Mouse (Mus musculus) heart, adult 2 months (tissue): ENCODE measurements at regions not wholly inside any gene's neighbourhood (a gene's known extent, or its start where the extent isn't known, plus 50 kb on each side); places are given as distances from the start of the nearest gene placed in this dataset.
"Not testable (repeated sequence)": the region's sequence is repeated elsewhere in the genome, so short reads cannot be mapped to it uniquely, and the experiment has no call there.

Experiments used
- DNase-seq, 2 experiments: peaks; one replicate each; pipeline ENCODE4 v3.0.0; 2021
- H3K27ac ChIP-seq: fragments of 200-600 bp; 2 replicates; pipeline ENCODE4 v1.8.1; 2022
- H3K27me3 ChIP-seq: fragments of 200-500 bp; 2 replicates; pipeline ENCODE4 v1.6.1; 2012; ENCODE audit warnings: mild to moderate bottlenecking, low read length, inconsistent platforms, mixed read lengths; ENCODE audit not compliant: control insufficient read depth, insufficient read depth
- H3K36me3 ChIP-seq: fragments of 200-500 bp; 2 replicates; pipeline ENCODE4 v1.6.1; 2012; ENCODE audit warnings: low read length, inconsistent platforms; ENCODE audit not compliant: control insufficient read depth, insufficient read depth
- H3K4me1 ChIP-seq: fragments of 200-500 bp; 2 replicates; pipeline ENCODE4 v1.6.1; 2011; ENCODE audit warnings: low read length; ENCODE audit not compliant: control insufficient read depth, insufficient read depth
- H3K4me3 ChIP-seq: fragments of 200-600 bp; 2 replicates; pipeline ENCODE4 v1.8.1; 2022
- H3K79me2 ChIP-seq: fragments of 200-500 bp; replicated peaks from 2 replicates; pipeline ENCODE4 v1.6.1; 2012; ENCODE audit warnings: mild to moderate bottlenecking, inconsistent platforms, low read length, moderate library complexity, mixed read lengths; ENCODE audit not compliant: control insufficient read depth, insufficient read depth
- H3K9ac ChIP-seq: fragments of 200-500 bp; 2 replicates; pipeline ENCODE4 v1.6.1; 2012; ENCODE audit warnings: low read depth, mild to moderate bottlenecking, control low read depth, inconsistent platforms, low read length, mixed read lengths
- CTCF ChIP-seq: fragments of 200-600 bp; IDR thresholded peaks from 2 replicates; pipeline ENCODE4 v1.8.1; 2022; ENCODE audit warnings: antibody characterized with exemption, mild to moderate bottlenecking, moderate library complexity
- EP300 ChIP-seq: fragments of 200-500 bp; IDR thresholded peaks from 2 replicates; pipeline ENCODE4 v1.6.1; 2011; ENCODE audit warnings: low read depth, low read length, control low read depth; ENCODE audit not compliant: insufficient read depth
- POLR2A ChIP-seq: fragments of 200-500 bp; IDR thresholded peaks from 2 replicates; pipeline ENCODE4 v1.6.1; 2011; ENCODE audit warnings: mild to moderate bottlenecking, low read depth, low read length, control low read depth; ENCODE audit not compliant: insufficient read depth
- WGBS: fragments of 180-500 bp; shearing (Covaris S2); methylation state at CpG from one replicate; pipeline ENCODE4 v1.1.7; 2018; 5-methylcytosine and 5-hydroxymethylcytosine counted together
- intact Hi-C: fragments of 180-260 bp; cut with DNase I; formaldehyde crosslinking; loops from one replicate; pipeline ENCODE4 v1.15.1; 2025

DNA sequence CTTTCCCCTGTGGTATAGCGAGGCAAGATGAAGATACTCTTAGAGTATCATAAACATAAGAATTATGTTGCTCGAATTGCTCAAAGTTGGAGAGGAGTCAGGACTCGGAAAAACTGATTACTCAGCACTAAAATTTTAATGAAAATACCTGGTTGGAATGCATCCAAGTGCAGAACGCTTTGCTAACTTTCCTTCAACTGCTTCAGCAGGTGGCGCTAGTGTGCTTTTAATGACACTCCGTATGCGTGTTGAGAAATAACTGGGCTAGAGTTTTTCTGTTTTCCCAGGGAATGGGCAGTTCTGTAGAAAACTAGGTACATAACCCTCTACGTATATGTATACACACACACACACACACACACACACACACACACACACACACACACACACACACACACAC is 221.0 kb downstream of the Grxcr1 start:
- Histone ChIP-seq H3K9ac (no peak overlapping the region), H3K27ac (no peak overlapping the region), H3K4me3 (no peak overlapping the region), H3K4me1 (no peaks in the 10 kb centered on the region), H3K36me3 (no peaks in the 10 kb centered on the region), H3K27me3 (no peaks in the 10 kb centered on the region), H3K79me2 (no peaks in the 10 kb centered on the region)
- intact Hi-C loops = loop anchor here (10.0 kb wide), 1 partner anchor 1272 kb away; no protein-coding TSS in a partner anchor
- TF ChIP-seq CTCF (peak; percentile 71), POLR2A (no peak), EP300 (no peak)
- peak; percentile 3 to 25 for DNase-seq
- WGBS = 17% methylated on average over 8 of the region's 8 CpGs

DNA sequence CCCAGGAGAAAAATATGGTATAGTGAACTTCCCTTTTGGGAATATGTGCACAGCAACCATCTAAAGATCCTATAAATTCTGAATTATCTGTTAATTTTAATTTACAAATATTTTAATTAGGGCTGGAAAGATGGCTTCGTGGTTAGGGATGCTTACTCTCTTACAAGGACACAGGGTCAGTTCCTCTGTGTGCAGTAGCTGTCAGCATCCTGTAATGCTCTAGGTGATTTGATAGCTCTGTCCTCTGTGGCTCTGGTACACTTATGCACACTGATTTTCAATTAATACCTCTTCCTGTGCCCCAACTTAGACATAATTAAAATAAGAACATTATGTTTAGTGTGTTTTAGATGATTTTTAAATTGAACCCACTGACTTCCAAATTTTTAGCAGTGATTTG is 221.8 kb downstream of the Grxcr1 start:
- no peak overlapping the region for H3K27ac ChIP-seq
- H3K4me1 ChIP-seq = no peaks in the 10 kb centered on the region
- no peaks in the 10 kb centered on the region for H3K79me2 ChIP-seq
- no peaks in the 10 kb centered on the region for H3K27me3 ChIP-seq
- intact Hi-C loops = loop anchor here (10.0 kb wide), 1 partner anchor 1271 kb away; no protein-coding TSS in a partner anchor
- H3K36me3 ChIP-seq = no peaks in the 10 kb centered on the region
- 50% methylated on average over 1 of the region's 1 CpGs for WGBS
- H3K4me3 ChIP-seq = no peak overlapping the region
- no peak overlapping the region for H3K9ac ChIP-seq
- no peak for DNase-seq
- TF ChIP-seq CTCF (no peak), POLR2A (no peak), EP300 (no peak)

GRCm38 (mm10) chr5:68254111-68254510 is 222.5 kb downstream of the Grxcr1 start:
- H3K27ac ChIP-seq = no peak overlapping the region
- no peaks in the 10 kb centered on the region for H3K27me3 ChIP-seq
- H3K4me1 ChIP-seq = no peaks in the 10 kb centered on the region
- H3K36me3 ChIP-seq = no peaks in the 10 kb centered on the region
- no peak overlapping the region for H3K9ac ChIP-seq
- no peaks in the 10 kb centered on the region for H3K79me2 ChIP-seq
- no peak for TF ChIP-seq POLR2A
- no peak for TF ChIP-seq EP300
- TF ChIP-seq CTCF = no peak
- no peak for DNase-seq
- 79% methylated on average over 2 of the region's 2 CpGs for WGBS
- no peak overlapping the region for H3K4me3 ChIP-seq
- intact Hi-C loops = loop anchor here (10.0 kb wide), 1 partner anchor 1271 kb away; no protein-coding TSS in a partner anchor

DNA sequence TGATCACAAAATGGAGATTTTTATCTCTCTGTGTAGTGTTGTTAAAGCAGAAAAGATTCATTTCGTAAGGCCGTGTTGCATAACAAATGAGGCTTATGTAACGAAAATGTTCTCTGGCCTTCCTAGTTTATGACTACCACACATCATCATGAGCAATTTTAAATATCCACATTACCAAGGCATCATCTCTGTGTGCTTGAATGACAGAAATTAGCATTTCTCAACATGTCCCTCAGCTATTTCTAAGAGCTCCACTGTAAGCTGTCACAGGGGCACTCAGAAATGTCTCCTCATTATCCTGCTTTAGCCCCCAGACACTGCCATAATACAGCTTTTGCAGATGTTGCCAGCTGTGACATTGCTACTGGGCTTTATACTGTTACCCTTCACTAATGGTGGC is 232.6 kb downstream of the Grxcr1 start:
- no peak overlapping the region for H3K9ac ChIP-seq
- H3K27ac ChIP-seq = no peak overlapping the region
- no peaks in the 10 kb centered on the region for H3K27me3 ChIP-seq
- TF ChIP-seq CTCF = no peak
- no peak for TF ChIP-seq POLR2A
- no peak for TF ChIP-seq EP300
- H3K79me2 ChIP-seq = no peaks in the 10 kb centered on the region
- no peaks in the 10 kb centered on the region for H3K36me3 ChIP-seq
- WGBS = 91% methylated on average over 3 of the region's 3 CpGs
- no peak overlapping the region for H3K4me3 ChIP-seq
- intact Hi-C loops = no loop called here
- no peaks in the 10 kb centered on the region for H3K4me1 ChIP-seq
- DNase-seq = no peak

GRCm38 (mm10) chr5:68274271-68274670 is 242.6 kb downstream of the Grxcr1 start:
- no peak for DNase-seq
- no peak overlapping the region for H3K27ac ChIP-seq
- H3K9ac ChIP-seq = no peak overlapping the region
- intact Hi-C loops = no loop called here
- H3K36me3 ChIP-seq = no peaks in the 10 kb centered on the region
- no peaks in the 10 kb centered on the region for H3K27me3 ChIP-seq
- H3K4me1 ChIP-seq = no peaks in the 10 kb centered on the region
- no peak overlapping the region for H3K4me3 ChIP-seq
- no peaks in the 10 kb centered on the region for H3K79me2 ChIP-seq
- 63% methylated on average over 3 of the region's 3 CpGs for WGBS
- TF ChIP-seq EP300 (no peak), POLR2A (no peak), CTCF (no peak)

DNA sequence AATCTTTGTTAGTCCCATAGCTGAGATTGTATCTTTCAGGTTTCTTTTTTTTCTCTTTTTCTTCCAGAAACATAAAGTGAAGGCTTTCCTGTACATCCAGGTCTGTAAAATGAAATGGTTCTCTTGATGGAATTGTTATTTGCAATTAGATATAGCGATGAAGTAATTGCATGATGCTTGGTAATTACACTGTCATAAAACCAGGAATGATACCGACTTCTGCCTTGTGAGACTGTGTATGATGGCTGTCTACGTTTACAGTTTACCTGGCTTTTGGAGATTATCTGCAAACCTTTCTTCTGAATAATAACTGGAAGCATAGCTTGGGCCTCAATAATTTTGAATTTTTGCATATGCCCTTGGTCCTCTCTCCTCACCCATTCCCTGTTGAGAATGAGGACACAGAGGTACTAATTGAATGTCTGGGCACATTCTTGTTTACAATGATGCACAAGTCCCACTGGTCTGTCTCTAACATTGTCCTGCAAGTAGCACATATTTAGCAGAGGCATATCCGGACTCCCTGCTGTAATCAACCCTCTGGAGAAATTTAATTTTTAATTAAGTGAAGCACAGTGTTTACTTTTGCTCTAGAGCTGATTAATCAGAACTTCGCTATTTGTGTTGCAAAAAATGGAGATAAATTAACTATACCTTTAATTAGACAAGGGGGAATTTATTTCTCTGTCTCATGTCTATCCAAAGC is 244.1 kb downstream of the Grxcr1 start:
- no peak overlapping the region for H3K4me3 ChIP-seq
- no peaks in the 10 kb centered on the region for H3K36me3 ChIP-seq
- intact Hi-C loops = no loop called here
- TF ChIP-seq EP300 (no peak), CTCF (no peak), POLR2A (no peak)
- no peak overlapping the region for H3K9ac ChIP-seq
- H3K27ac ChIP-seq = no peak overlapping the region
- 69% methylated on average over 5 of the region's 5 CpGs for WGBS
- H3K27me3 ChIP-seq = no peaks in the 10 kb centered on the region
- H3K4me1 ChIP-seq = no peaks in the 10 kb centered on the region
- no peaks in the 10 kb centered on the region for H3K79me2 ChIP-seq
- no peak for DNase-seq

DNA sequence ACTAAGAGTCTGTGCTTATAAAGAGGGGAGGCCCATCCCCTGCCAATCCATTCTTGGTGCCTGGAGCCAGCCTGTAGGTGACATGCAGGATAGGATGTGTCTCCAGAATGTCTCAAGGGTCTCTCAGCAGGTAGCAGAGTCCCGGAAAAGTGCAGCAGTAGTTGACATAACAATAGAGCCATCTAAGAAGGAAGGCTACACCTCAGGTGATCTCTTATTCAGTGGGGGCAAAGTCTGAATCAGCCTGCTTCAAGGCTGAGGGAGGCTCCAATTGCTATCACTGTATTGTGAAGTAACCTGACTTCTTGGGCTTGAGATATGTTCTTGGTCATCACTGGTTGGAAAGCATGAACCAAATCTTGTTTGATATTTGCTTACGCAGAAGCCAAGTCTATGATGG is 264.1 kb downstream of the Grxcr1 start:
- H3K4me3 ChIP-seq, H3K36me3 ChIP-seq, H3K9ac ChIP-seq, intact Hi-C loops, H3K79me2 ChIP-seq, DNase-seq, H3K27me3 ChIP-seq, H3K4me1 ChIP-seq, H3K27ac ChIP-seq: not testable (repeated sequence)
- 84% methylated on average over 2 of the region's 2 CpGs for WGBS
